Mouse (Mus musculus) lung, postnatal 0 days (tissue): ENCODE results near the gene Exoc3l2.

Experiments
- CTCF ChIP-seq: IDR thresholded peaks from 2 replicates; pipeline ENCODE4 v1.5.1; 2016; ENCODE audit warnings: antibody characterized with exemption, mild to moderate bottlenecking
- EP300 ChIP-seq: IDR thresholded peaks from 2 replicates; pipeline ENCODE4 v1.6.1; 2016; ENCODE audit warnings: antibody characterized with exemption, mild to moderate bottlenecking, control low read depth

- TF ChIP-seq EP300 (no peak), CTCF (0 out of 2 replicates have a peak, but pooled peaks have one; percentile 27)
These were observed 62.0 kb downstream of the Exoc3l2 start for GRCm38 (mm10) chr7:19525105-19525481.
